Mouse (Mus musculus): Measurements from ENCODE around the gene Snx6. TPM values are rescaled to one million over a fixed set of nuclear protein-coding genes. Genes with fewer than 3 reads are reported as not detected.

The Snx6 gene
- total RNA-seq, 2 experiments from 2014 or later, result 32.2 to 32.6 TPM

DNA sequence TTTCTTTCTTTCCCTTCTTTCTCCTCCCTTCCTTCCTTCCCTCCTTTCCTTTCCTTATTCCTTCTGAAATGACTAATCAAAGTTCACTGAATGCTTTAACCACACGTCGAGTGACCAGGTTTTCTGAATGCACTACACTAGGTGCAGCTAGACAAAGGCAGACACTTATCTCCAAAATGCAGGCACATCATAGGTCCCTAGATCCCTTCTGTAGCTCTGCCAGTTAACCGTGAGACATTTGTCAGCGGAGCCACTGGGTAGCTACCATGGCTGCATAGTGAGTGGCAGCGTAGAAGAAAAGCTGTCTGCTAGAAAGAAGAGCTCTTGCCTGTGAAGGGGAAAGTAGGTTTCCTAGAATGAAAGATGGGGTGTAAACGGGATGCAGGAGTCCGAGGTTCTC, 96.1 kb downstream of the Snx6 start:
- DNase-seq, result no peak

DNA sequence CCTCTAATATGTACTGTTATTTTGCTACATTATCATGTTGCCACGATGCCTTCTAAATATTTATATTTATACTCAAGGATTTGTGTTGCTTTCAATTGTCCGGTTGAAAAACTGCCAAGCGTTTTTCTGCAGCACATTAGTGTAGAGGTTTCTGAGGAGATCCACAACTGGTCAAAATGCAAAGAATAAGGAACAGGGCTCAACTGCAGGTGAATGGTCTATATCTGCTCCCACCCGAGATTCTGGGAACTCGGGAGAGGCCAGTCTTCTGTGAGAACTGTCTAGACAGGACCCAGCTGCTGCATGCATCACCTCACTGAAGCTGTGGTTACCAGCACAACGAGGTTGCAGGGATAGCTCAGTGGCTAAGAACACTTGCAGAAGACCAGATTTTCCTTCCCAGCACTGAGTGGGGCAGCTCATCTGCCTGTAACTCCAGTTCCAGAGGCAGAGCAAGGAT, 97.7 kb downstream of the Snx6 start:
- DNase-seq, result peak; percentile 10 to 41

DNA sequence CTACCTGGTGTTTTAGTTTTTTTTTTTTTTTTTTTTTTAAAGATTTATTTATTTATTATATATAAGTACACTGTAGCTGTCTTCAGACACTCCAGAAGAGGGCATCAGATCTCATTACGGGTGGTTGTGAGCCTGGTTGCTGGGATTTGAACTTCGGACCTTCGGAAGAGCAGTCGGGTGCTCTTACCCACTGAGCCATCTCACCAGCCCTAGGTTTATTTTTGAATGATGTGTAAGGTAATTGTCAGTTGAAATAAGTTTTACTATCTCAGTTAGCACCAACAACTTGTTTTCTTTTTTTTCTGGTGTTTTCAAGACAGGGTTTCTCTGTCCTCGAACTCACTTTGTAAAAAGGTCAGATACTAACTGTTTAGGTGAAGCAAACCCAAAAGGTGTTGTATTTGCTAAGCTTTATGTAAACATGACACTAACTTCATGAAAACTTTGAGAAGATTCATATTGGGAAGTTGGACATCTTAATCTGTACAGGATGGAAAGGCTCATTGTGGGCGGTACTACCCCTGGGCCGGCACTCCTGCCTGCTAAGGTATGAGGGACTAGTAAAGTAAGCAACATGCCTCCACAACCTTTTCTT, 98.4 kb downstream of the Snx6 start:
- peak; percentile 16 to 42 for DNase-seq

Other genes with a start within 250 kb of the Snx6 start
- 10 to 100 TPM; 32.0 to 32.6 TPM for gene Sptssa, start 139.1 kb downstream of the Snx6 start, total RNA-seq (2021)
- gene Eapp, start 99.8 kb downstream of the Snx6 start, total RNA-seq (2021), result 10 to 100 TPM; 25.1 to 27.3 TPM
- 100 to 1,000 TPM; 393 to 400 TPM for gene Cfl2, start 67.2 kb upstream of the Snx6 start, total RNA-seq (2021)
- not detected for gene Gm20403, start 190.8 kb upstream of the Snx6 start, total RNA-seq (2021)
- gene Baz1a, start 218.6 kb upstream of the Snx6 start, total RNA-seq (2021), result 10 to 100 TPM in 1 of 2 experiments, 1 to 10 TPM in 1; 5.8 to 10.2 TPM

All from heart, adult 18-20 months (tissue).